Mouse (Mus musculus): Measurements from ENCODE around the gene Usp39. TPM values are rescaled to one million over a fixed set of nuclear protein-coding genes. Genes with fewer than 3 reads are reported as not detected.

Usp39 gene
- polyA plus RNA-seq, 1 experiment from 2014 or later, result 113 TPM

- Histone ChIP-seq H3K4me1 (replicated peaks; ENCODE audit: control insufficient read depth, insufficient read depth, low read length) (peaks cover 6% of the 10 kb centered on the region), H3K27ac (ENCODE audit: low read depth, low read length) (no peak overlapping the region)
- WGBS, result 92% methylated on average over 2 of the region's 2 CpGs
Measured at GRCm38 (mm10) chr6:72386561-72386960, 41.6 kb upstream of the Usp39 start.

GRCm38 (mm10) chr6:72385258-72385657, 40.3 kb upstream of the Usp39 start:
- no peaks in the 10 kb centered on the region for H3K36me3 ChIP-seq (ENCODE audit: control insufficient read depth, insufficient read depth, low read length)
- no peak overlapping the region for H3K4me3 ChIP-seq (ENCODE audit: low read depth, low read length)
- H3K4me2 ChIP-seq (ENCODE audit: low read depth, low read length, severe bottlenecking), result no peak overlapping the region
- no peaks in the 10 kb centered on the region for H3K9me3 ChIP-seq (ENCODE audit: control insufficient read depth, low read length)
- ATAC-seq (replicated peaks; ENCODE audit: low FRiP score) (no peak), DNase-seq (ENCODE audit: low spot score) (no peak)
- no peak overlapping the region for H3K27ac ChIP-seq (ENCODE audit: low read depth, low read length)
- peaks cover 4% of the 10 kb centered on the region for H3K27me3 ChIP-seq (ENCODE audit: control insufficient read depth, insufficient read depth, low read length)
- H3K4me1 ChIP-seq (replicated peaks; ENCODE audit: control insufficient read depth, insufficient read depth, low read length), result peaks cover 7% of the 10 kb centered on the region
- H3K9ac ChIP-seq (ENCODE audit: low read length), result no peak overlapping the region
- WGBS, result 87% methylated on average over 4 of the region's 4 CpGs

More at GRCm38 (mm10) chr6:72386561-72386960, 41.6 kb upstream of the Usp39 start:
- H3K4me2 ChIP-seq (ENCODE audit: low read depth, low read length, severe bottlenecking), result no peak overlapping the region
- H3K9me3 ChIP-seq (ENCODE audit: control insufficient read depth, low read length), result no peaks in the 10 kb centered on the region
- ATAC-seq (replicated peaks; ENCODE audit: low FRiP score) (no peak), DNase-seq (ENCODE audit: low spot score) (no peak)
- no peaks in the 10 kb centered on the region for H3K36me3 ChIP-seq (ENCODE audit: control insufficient read depth, insufficient read depth, low read length)
- H3K27me3 ChIP-seq (ENCODE audit: control insufficient read depth, insufficient read depth, low read length), result no peaks in the 10 kb centered on the region
- H3K4me3 ChIP-seq (ENCODE audit: low read depth, low read length), result no peak overlapping the region
- no peak overlapping the region for H3K9ac ChIP-seq (ENCODE audit: low read length)

GRCm38 (mm10) chr6:72383952-72384351, 39.0 kb upstream of the Usp39 start:
- Histone ChIP-seq H3K9ac (ENCODE audit: low read length) (no peak overlapping the region), H3K9me3 (ENCODE audit: control insufficient read depth, low read length) (no peaks in the 10 kb centered on the region), H3K4me2 (ENCODE audit: low read depth, low read length, severe bottlenecking) (no peak overlapping the region), H3K27me3 (ENCODE audit: control insufficient read depth, insufficient read depth, low read length) (peaks cover 16% of the 10 kb centered on the region), H3K4me3 (ENCODE audit: low read depth, low read length) (no peak overlapping the region), H3K27ac (ENCODE audit: low read depth, low read length) (no peak overlapping the region), H3K36me3 (ENCODE audit: control insufficient read depth, insufficient read depth, low read length) (no peaks in the 10 kb centered on the region), H3K4me1 (replicated peaks; ENCODE audit: control insufficient read depth, insufficient read depth, low read length) (0 out of 2 replicates have a peak, but pooled peaks cover 4% of the 10 kb centered on the region)
- DNase-seq (ENCODE audit: low spot score) (no peak), ATAC-seq (replicated peaks; ENCODE audit: low FRiP score) (no peak)
- WGBS, result 95% methylated on average over 7 of the region's 7 CpGs

- 87% methylated on average over 6 of the region's 6 CpGs for WGBS
Measured at GRCm38 (mm10) chr6:72383142-72383820, 38.3 kb upstream of the Usp39 start.

GRCm38 (mm10) chr6:72382494-72382893, 37.5 kb upstream of the Usp39 start:
- Histone ChIP-seq H3K4me2 (ENCODE audit: low read depth, low read length, severe bottlenecking) (no peak overlapping the region), H3K4me3 (ENCODE audit: low read depth, low read length) (no peak overlapping the region), H3K27me3 (ENCODE audit: control insufficient read depth, insufficient read depth, low read length) (peaks cover 16% of the 10 kb centered on the region), H3K27ac (ENCODE audit: low read depth, low read length) (no peak overlapping the region), H3K9me3 (ENCODE audit: control insufficient read depth, low read length) (no peaks in the 10 kb centered on the region), H3K4me1 (replicated peaks; ENCODE audit: control insufficient read depth, insufficient read depth, low read length) (0 out of 2 replicates have a peak, but pooled peaks cover 4% of the 10 kb centered on the region), H3K9ac (ENCODE audit: low read length) (no peak overlapping the region), H3K36me3 (ENCODE audit: control insufficient read depth, insufficient read depth, low read length) (no peaks in the 10 kb centered on the region)
- WGBS, result 87% methylated on average over 6 of the region's 6 CpGs
- ATAC-seq (replicated peaks; ENCODE audit: low FRiP score) (no peak), DNase-seq (ENCODE audit: low spot score) (no peak)

More at GRCm38 (mm10) chr6:72383142-72383820, 38.3 kb upstream of the Usp39 start:
- peaks cover 16% of the 10 kb centered on the region for H3K27me3 ChIP-seq (ENCODE audit: control insufficient read depth, insufficient read depth, low read length)
- no peak overlapping the region for H3K27ac ChIP-seq (ENCODE audit: low read depth, low read length)
- no peak overlapping the region for H3K4me2 ChIP-seq (ENCODE audit: low read depth, low read length, severe bottlenecking)
- ATAC-seq (replicated peaks; ENCODE audit: low FRiP score), result no peak
- no peaks in the 10 kb centered on the region for H3K36me3 ChIP-seq (ENCODE audit: control insufficient read depth, insufficient read depth, low read length)
- no peaks in the 10 kb centered on the region for H3K9me3 ChIP-seq (ENCODE audit: control insufficient read depth, low read length)
- H3K4me3 ChIP-seq (ENCODE audit: low read depth, low read length), result no peak overlapping the region
- H3K9ac ChIP-seq (ENCODE audit: low read length), result no peak overlapping the region
- 0 out of 2 replicates have a peak, but pooled peaks cover 4% of the 10 kb centered on the region for H3K4me1 ChIP-seq (replicated peaks; ENCODE audit: control insufficient read depth, insufficient read depth, low read length)
- DNase-seq (ENCODE audit: low spot score), result no peak

GRCm38 (mm10) chr6:72380131-72380770, 35.3 kb upstream of the Usp39 start, which contains the start of gene Vamp5:
Vamp5 (minus strand) TSS chr6:72380468.
- Histone ChIP-seq H3K4me1 (replicated peaks; ENCODE audit: control insufficient read depth, insufficient read depth, low read length) (0 out of 2 replicates have a peak, but pooled peaks cover 4% of the 10 kb centered on the region), H3K9me3 (ENCODE audit: control insufficient read depth, low read length) (no peaks in the 10 kb centered on the region), H3K27ac (ENCODE audit: low read depth, low read length) (no peak within 1 kb of the TSS), H3K4me2 (ENCODE audit: low read depth, low read length, severe bottlenecking) (peak within 1 kb of the TSS; percentile 57), H3K27me3 (ENCODE audit: control insufficient read depth, insufficient read depth, low read length) (peaks cover 16% of the 10 kb centered on the region), H3K4me3 (ENCODE audit: low read depth, low read length) (peak within 1 kb of the TSS; percentile 39), H3K9ac (ENCODE audit: low read length) (peak within 1 kb of the TSS; percentile 51), H3K36me3 (ENCODE audit: control insufficient read depth, insufficient read depth, low read length) (no peaks in the 10 kb centered on the region)
- peak; percentile 64 for ATAC-seq (replicated peaks; ENCODE audit: low FRiP score)
- peak; percentile 73 for DNase-seq (ENCODE audit: low spot score)
- 2% methylated on average over 45 of the region's 49 CpGs for WGBS

GRCm38 (mm10) chr6:72379377-72380130, 34.6 kb upstream of the Usp39 start:
- WGBS, result 41% methylated on average over 7 of the region's 7 CpGs
- no peak for DNase-seq (ENCODE audit: low spot score)
- H3K27me3 ChIP-seq (ENCODE audit: control insufficient read depth, insufficient read depth, low read length), result peaks cover 16% of the 10 kb centered on the region
- no peaks in the 10 kb centered on the region for H3K36me3 ChIP-seq (ENCODE audit: control insufficient read depth, insufficient read depth, low read length)
- H3K4me3 ChIP-seq (ENCODE audit: low read depth, low read length), result peak overlapping the region; percentile 39
- no peak overlapping the region for H3K27ac ChIP-seq (ENCODE audit: low read depth, low read length)
- peak overlapping the region; percentile 57 for H3K4me2 ChIP-seq (ENCODE audit: low read depth, low read length, severe bottlenecking)
- peak overlapping the region; percentile 51; the same call in 1 of the 2 replicates for H3K9ac ChIP-seq (ENCODE audit: low read length)
- ATAC-seq (replicated peaks; ENCODE audit: low FRiP score), result no peak
- H3K4me1 ChIP-seq (replicated peaks; ENCODE audit: control insufficient read depth, insufficient read depth, low read length), result 0 out of 2 replicates have a peak, but pooled peaks cover 4% of the 10 kb centered on the region
- H3K9me3 ChIP-seq (ENCODE audit: control insufficient read depth, low read length), result no peaks in the 10 kb centered on the region

GRCm38 (mm10) chr6:72378510-72379234, 33.7 kb upstream of the Usp39 start:
- Histone ChIP-seq H3K4me1 (replicated peaks; ENCODE audit: control insufficient read depth, insufficient read depth, low read length) (0 out of 2 replicates have a peak, but pooled peaks cover 4% of the 10 kb centered on the region), H3K27ac (ENCODE audit: low read depth, low read length) (no peak overlapping the region), H3K4me3 (ENCODE audit: low read depth, low read length) (no peak overlapping the region), H3K36me3 (ENCODE audit: control insufficient read depth, insufficient read depth, low read length) (no peaks in the 10 kb centered on the region), H3K9ac (ENCODE audit: low read length) (no peak overlapping the region), H3K9me3 (ENCODE audit: control insufficient read depth, low read length) (no peaks in the 10 kb centered on the region), H3K27me3 (ENCODE audit: control insufficient read depth, insufficient read depth, low read length) (peaks cover 16% of the 10 kb centered on the region), H3K4me2 (ENCODE audit: low read depth, low read length, severe bottlenecking) (no peak overlapping the region)
- ATAC-seq (replicated peaks; ENCODE audit: low FRiP score), result no peak
- DNase-seq (ENCODE audit: low spot score), result no peak
- 83% methylated on average over 8 of the region's 8 CpGs for WGBS
